Mouse (Mus musculus): ENCODE results near the gene Cfl1.

Gene Cfl1

GRCm38 (mm10) chr19:5490898-5491708 lies 848 bp downstream of the Cfl1 start:
- DNase-seq, result peak; percentile 91

- DNase-seq, result no peak
Observed at GRCm38 (mm10) chr19:5492641-5493040, 2.4 kb downstream of the Cfl1 start.

GRCm38 (mm10) chr19:5493301-5493721 lies 3.1 kb downstream of the Cfl1 start:
- peak; percentile 53 to 61 for DNase-seq

- no peak for DNase-seq
Observed at GRCm38 (mm10) chr19:5494314-5494713, 4.1 kb downstream of the Cfl1 start.

- no peak for DNase-seq
Observed at GRCm38 (mm10) chr19:5495353-5496051, 5.2 kb downstream of the Cfl1 start.

GRCm38 (mm10) chr19:5496052-5496370 lies 5.8 kb downstream of the Cfl1 start:
- DNase-seq, result no peak

GRCm38 (mm10) chr19:5500330-5500875 lies 10.1 kb downstream of the Cfl1 start:
- no peak for DNase-seq

GRCm38 (mm10) chr19:5503687-5504086 lies 13.4 kb downstream of the Cfl1 start, which contains the start of gene 1700020D05Rik:
Gene 1700020D05Rik (minus strand): TSS chr19:5503787.
- DNase-seq, result no peak

- DNase-seq, result peak; percentile 93 to 95
Observed at GRCm38 (mm10) chr19:5510031-5511026, 20.1 kb downstream of the Cfl1 start, which contains the start of gene Snx32. Gene Snx32 (minus strand): TSS chr19:5510538.

- DNase-seq, result peak; percentile 26 to 30
Observed at GRCm38 (mm10) chr19:5511074-5511632, 20.9 kb downstream of the Cfl1 start.

- DNase-seq, result peak; percentile 62 to 68
Observed at GRCm38 (mm10) chr19:5512091-5513004, 22.1 kb downstream of the Cfl1 start.

GRCm38 (mm10) chr19:5513005-5513349 lies 22.7 kb downstream of the Cfl1 start:
- no peak for DNase-seq

- DNase-seq, result peak; percentile 18 to 30
Observed at GRCm38 (mm10) chr19:5515840-5516777, 25.9 kb downstream of the Cfl1 start.

GRCm38 (mm10) chr19:5516906-5517505 lies 26.8 kb downstream of the Cfl1 start:
- no peak for DNase-seq

- DNase-seq, result no peak
Observed at GRCm38 (mm10) chr19:5518721-5519120, 28.5 kb downstream of the Cfl1 start.

- DNase-seq, result no peak
Observed at GRCm38 (mm10) chr19:5525204-5525603, 34.9 kb downstream of the Cfl1 start.

GRCm38 (mm10) chr19:5529325-5530137 lies 39.3 kb downstream of the Cfl1 start:
- peak; percentile 96 to 97 for DNase-seq

- DNase-seq, result no peak
Observed at GRCm38 (mm10) chr19:5530138-5530524, 39.9 kb downstream of the Cfl1 start.

GRCm38 (mm10) chr19:5532520-5532919 lies 42.3 kb downstream of the Cfl1 start:
- DNase-seq, result no peak
